Mouse (Mus musculus) limb, embryonic 14.5 days (tissue): ENCODE measurements around the gene Cebpg. TPM values are rescaled to one million over a fixed set of nuclear protein-coding genes. Genes with fewer than 3 reads are reported as not detected.

Source experiments
- ATAC-seq: fragments of 200-750 bp; cut with Nextera tagmentation; 2 replicates; pipeline ENCODE4 v1.8.0; 2017; ENCODE audit warnings: low read depth, moderate number of reproducible peaks, moderate TSS enrichment; ENCODE audit not compliant: low FRiP score
- DNase-seq: peaks from one replicate; pipeline ENCODE4 v3.0.0-alpha.2; 2015; ENCODE audit warnings: low spot score
- H3K27ac ChIP-seq: fragments of 300-500 bp; sonication (generic); replicated peaks from 2 replicates; pipeline ENCODE4 v1.5.1; 2014; ENCODE audit warnings: low read depth, mild to moderate bottlenecking, low read length, moderate library complexity, mixed read lengths
- H3K27me3 ChIP-seq: fragments of 300-500 bp; sonication (generic); 2 replicates; pipeline ENCODE4 v1.6.1; 2014; ENCODE audit warnings: low read length, mixed read lengths; ENCODE audit not compliant: control insufficient read depth, insufficient read depth
- H3K36me3 ChIP-seq: fragments of 300-500 bp; sonication (generic); 2 replicates; pipeline ENCODE4 v1.6.1; 2014; ENCODE audit warnings: mild to moderate bottlenecking, low read length, moderate library complexity, mixed read lengths; ENCODE audit not compliant: control insufficient read depth, insufficient read depth
- H3K4me1 ChIP-seq: fragments of 300-500 bp; sonication (generic); 2 replicates; pipeline ENCODE4 v1.6.1; 2014; ENCODE audit warnings: antibody characterized with exemption, low read length, mixed read lengths; ENCODE audit not compliant: control insufficient read depth, insufficient read depth
- H3K4me2 ChIP-seq: fragments of 300-500 bp; sonication (generic); replicated peaks from 2 replicates; pipeline ENCODE4 v1.6.1; 2014; ENCODE audit warnings: low read depth, mild to moderate bottlenecking, low read length, moderate library complexity; ENCODE audit not compliant: severe bottlenecking
- H3K4me3 ChIP-seq: fragments of 300-500 bp; sonication (generic); replicated peaks from 2 replicates; pipeline ENCODE4 v1.5.1; 2014; ENCODE audit warnings: low read length
- H3K9ac ChIP-seq: fragments of 300-500 bp; sonication (generic); 2 replicates; pipeline ENCODE4 v1.6.1; 2014; ENCODE audit warnings: mild to moderate bottlenecking, low read depth, low read length, moderate library complexity; ENCODE audit not compliant: severe bottlenecking
- H3K9me3 ChIP-seq: fragments of 300-500 bp; sonication (generic); 2 replicates; pipeline ENCODE4 v1.6.1; 2016; ENCODE audit warnings: low read length; ENCODE audit not compliant: control insufficient read depth
- POLR2A ChIP-seq: fragments of 200-500 bp; IDR thresholded peaks from 2 replicates; pipeline ENCODE4 v1.8.0; 2012; ENCODE audit warnings: inconsistent platforms, mild to moderate bottlenecking, moderate library complexity, borderline replicate concordance; ENCODE audit not compliant: insufficient read depth, insufficient read length; ENCODE audit errors: extremely low read depth
- WGBS: fragments of 180-500 bp; shearing (Covaris S2); extraction: QIAGEN DNeasy Blood & Tissue Kit; methylation state at CpG from one replicate; pipeline ENCODE4 v1.1.7; 2014; 5-methylcytosine and 5-hydroxymethylcytosine counted together
- polyA plus RNA-seq, 2 experiments: library from polyadenylated mRNA; depleted of rRNA in 1 of 2; stranded (reverse) in 1 of 2; unstranded in 1 of 2; fragments of >200 nt; fragmentation: Nextera tagmentation in 1 of 2; extraction: Ambion mirVana in 1 of 2; gene quantifications; 2 replicates each; pipeline versions ENCODE4 v1.2.1 to v1.2.3; 2012 to 2014

Cebpg gene
- polyA plus RNA-seq, 2 experiments: 27.6 to 39.3 TPM

DNA sequence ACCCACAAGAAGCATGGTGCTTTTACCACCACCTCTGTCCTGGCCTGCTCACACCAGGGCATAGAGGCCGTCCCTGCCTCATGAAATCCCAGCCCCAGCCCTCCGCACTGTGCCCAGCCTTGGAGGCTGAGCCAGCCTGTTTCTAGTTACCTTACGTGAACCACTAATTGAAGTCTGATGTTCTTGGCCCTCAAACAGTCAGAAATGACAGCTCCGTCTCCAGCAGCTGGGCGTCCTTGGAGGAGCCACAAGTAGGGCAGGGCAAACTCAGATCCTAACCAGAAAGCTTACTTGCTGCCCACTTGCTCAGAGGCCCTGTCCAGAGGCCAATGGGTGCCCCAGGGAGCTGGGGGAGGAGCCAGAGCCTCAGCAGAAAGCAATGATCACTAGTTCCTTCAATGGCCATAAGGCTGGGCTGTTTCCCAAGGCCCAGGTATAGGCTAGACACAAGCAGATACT is 13.6 kb downstream of the Cebpg start:
- no peak for DNase-seq
- no peaks in the 10 kb centered on the region for H3K9me3 ChIP-seq
- ATAC-seq: no peak
- H3K4me3 ChIP-seq: no peak overlapping the region
- 28% methylated on average over 5 of the region's 5 CpGs for WGBS
- H3K27ac ChIP-seq: no peak overlapping the region
- peaks cover 7% of the 10 kb centered on the region; the same call in 1 of the 2 replicates for H3K4me1 ChIP-seq
- H3K9ac ChIP-seq: no peak overlapping the region
- no peak overlapping the region for H3K4me2 ChIP-seq
- H3K36me3 ChIP-seq: peaks cover 59% of the 10 kb centered on the region
- no peaks in the 10 kb centered on the region for H3K27me3 ChIP-seq
- TF ChIP-seq POLR2A: no peak

DNA sequence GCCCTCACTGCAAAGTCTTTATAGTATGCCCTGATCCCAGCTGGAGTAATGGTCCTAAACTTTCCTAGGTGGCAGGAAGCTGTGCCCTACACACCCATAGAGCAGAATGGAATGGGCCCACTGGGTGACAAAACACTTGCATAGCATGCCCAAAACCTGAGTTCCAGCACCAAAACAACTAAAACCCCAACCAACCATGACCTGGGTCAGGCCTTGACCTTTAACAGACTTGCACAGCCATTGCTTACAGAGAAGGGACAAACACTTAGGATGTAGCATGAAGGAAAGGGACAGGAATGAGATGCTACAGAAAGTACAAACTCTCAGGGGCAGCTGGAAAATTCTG is 14.2 kb downstream of the Cebpg start:
- Histone ChIP-seq H3K4me2 (no peak overlapping the region), H3K27me3 (no peaks in the 10 kb centered on the region), H3K4me3 (no peak overlapping the region), H3K36me3 (peaks cover 58% of the 10 kb centered on the region), H3K4me1 (peaks cover 7% of the 10 kb centered on the region; the same call in 1 of the 2 replicates), H3K9ac (no peak overlapping the region), H3K27ac (no peak overlapping the region), H3K9me3 (no peaks in the 10 kb centered on the region)
- no peak for TF ChIP-seq POLR2A
- ATAC-seq (no peak), DNase-seq (no peak)

GRCm38 (mm10) chr7:35041286-35042208 is 14.8 kb downstream of the Cebpg start:
- TF ChIP-seq POLR2A: no peak

DNA sequence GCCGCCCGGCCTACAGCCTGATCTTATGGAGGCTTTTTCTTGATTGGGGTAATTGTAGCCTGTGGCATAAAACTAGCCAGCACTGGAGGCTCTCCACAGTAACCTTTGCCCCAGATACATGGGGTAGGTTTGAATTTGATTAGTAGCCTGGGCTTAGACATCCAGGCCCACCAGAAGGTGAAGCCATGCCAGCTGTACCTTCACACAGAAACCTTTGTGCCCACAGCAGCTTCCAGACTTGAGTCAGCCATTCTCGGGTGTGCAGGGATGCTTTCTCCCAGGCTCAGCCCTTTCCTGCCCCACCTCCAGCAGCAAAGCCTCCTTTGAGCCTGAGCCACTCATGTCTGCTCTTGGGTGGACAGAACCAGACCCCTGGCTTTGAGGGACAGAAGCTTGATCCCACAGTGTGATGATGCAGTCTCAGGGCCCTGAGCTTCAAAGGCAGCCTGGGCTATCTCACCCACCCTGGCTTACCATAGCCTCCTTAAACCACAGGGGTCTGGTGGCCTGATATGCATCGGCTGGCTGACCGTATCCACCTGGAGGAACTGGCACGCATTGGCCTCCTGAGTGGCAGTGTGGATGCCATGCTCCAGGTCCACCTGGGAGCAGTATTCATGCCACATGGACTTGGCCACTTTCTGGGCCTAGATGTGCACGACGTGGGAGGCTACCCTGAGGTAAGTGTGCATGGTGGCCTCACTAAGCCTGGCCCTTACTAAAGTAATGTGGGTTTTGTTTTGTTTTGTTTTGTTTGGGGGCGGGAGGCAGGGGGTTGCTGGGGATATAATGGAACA is 16.0 kb downstream of the Cebpg start:
- no peak for TF ChIP-seq POLR2A
- Histone ChIP-seq H3K4me2 (no peak overlapping the region), H3K9ac (no peak overlapping the region), H3K4me1 (peaks cover 19% of the 10 kb centered on the region), H3K27ac (no peak overlapping the region), H3K27me3 (no peaks in the 10 kb centered on the region), H3K4me3 (no peak overlapping the region), H3K9me3 (no peaks in the 10 kb centered on the region), H3K36me3 (peaks cover 47% of the 10 kb centered on the region)
- DNase-seq: no peak
- no peak for ATAC-seq
- WGBS: 89% methylated on average over 9 of the region's 9 CpGs

More at GRCm38 (mm10) chr7:35041286-35042208, 14.8 kb downstream of the Cebpg start:
- Histone ChIP-seq H3K27me3 (no peaks in the 10 kb centered on the region), H3K27ac (no peak overlapping the region), H3K36me3 (peaks cover 58% of the 10 kb centered on the region), H3K4me1 (peaks cover 7% of the 10 kb centered on the region; the same call in 1 of the 2 replicates), H3K9me3 (no peaks in the 10 kb centered on the region), H3K4me2 (no peak overlapping the region), H3K4me3 (no peak overlapping the region), H3K9ac (no peak overlapping the region)
- no peak for ATAC-seq
- WGBS: 71% methylated on average over 2 of the region's 2 CpGs
- no peak for DNase-seq

DNA sequence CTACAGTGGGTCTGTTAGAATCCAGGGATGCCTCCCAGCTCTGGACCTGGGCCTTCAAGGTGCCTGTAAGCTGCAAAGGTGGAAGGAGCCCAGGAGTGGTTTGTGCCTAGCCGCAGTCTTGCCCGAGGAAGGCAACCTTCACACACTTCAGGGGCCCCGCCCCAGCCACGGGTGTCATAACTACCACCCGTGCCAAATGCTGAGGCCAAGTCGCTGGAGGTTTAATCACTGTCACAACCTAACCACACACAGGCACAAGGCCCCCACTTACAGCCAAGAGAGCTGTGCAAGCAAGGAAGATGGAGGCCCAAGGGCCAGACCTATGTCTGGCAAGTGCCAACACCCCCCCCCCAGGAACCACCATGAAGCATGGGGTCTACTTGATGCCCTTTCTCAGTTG is 19.0 kb downstream of the Cebpg start:
- no peak for DNase-seq
- Histone ChIP-seq H3K9me3 (no peaks in the 10 kb centered on the region), H3K4me1 (peaks cover 18% of the 10 kb centered on the region), H3K27ac (no peak overlapping the region), H3K4me3 (no peak overlapping the region), H3K27me3 (no peaks in the 10 kb centered on the region), H3K36me3 (peaks cover 28% of the 10 kb centered on the region), H3K9ac (no peak overlapping the region), H3K4me2 (no peak overlapping the region)
- no peak for TF ChIP-seq POLR2A
- no peak for ATAC-seq
- 79% methylated on average over 6 of the region's 6 CpGs for WGBS
